Mouse (Mus musculus): ENCODE results near the gene Rcsd1. TPM values are rescaled to one million over a fixed set of nuclear protein-coding genes. Genes with fewer than 3 reads are reported as not detected.

Rcsd1 gene
- total RNA-seq (2014; fragmentation: Nextera tagmentation) (9.9 and 19.4 TPM in 2 replicates), total RNA-seq (2017) (11.1 TPM in 2 replicates)

DNA sequence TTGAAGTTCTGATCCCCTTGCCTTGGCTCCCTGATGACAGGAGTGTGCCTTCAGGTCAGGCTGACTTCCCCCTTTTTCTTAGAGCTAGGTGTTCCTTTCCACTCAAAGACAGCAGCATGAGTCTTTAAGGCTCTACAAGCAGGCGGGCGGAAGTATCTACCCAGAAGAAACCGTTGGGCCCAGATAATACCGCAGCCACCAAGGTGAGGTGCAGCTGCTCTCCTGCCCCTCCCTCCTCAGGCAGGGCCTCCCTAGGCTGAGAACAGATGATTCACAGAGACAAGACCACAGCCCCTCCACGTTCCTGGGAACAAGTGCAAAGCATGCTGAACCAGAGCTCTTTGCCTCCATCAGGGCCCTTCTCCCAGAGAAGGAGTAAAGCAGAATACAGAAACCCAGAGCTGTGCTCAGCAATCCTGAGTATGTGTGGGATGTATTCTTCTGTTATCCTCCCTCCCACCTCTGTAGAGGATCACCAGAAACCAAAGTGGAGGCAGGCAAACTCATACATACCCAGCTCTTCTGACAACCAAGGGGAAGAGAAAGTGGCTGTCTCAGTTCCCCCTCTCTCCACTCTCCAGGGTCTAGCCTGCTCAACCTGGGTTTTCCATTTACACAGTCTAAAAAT, at the start of gene Rcsd1:
Gene Rcsd1 (minus strand): TSS at position 129 of the 628 bp plus-strand sequence.
- peak; percentile 84 for ATAC-seq (replicated peaks; ENCODE audit: low FRiP score, low TSS enrichment, poor library complexity, severe bottlenecking)

DNA sequence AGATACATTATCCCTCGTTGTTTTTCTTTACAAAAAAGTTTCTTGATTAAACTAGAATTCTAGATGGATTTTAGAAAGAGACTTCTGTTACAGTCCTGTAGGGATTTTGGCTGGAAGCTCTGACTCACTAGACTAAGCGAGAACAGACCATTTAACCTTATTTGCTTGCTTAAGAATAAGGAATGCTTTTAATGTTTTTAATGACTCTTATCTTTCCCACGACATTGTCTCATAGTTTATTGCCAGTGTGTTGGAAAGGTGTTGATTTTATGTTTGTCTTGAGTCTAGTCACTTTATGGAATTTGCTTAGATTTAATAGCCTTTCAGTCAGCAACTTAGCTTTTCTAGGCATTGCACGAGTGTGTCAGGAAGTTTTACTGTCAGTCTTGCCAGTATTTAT, 45.6 kb upstream of the Rcsd1 start:
- no peak for ATAC-seq (replicated peaks; ENCODE audit: low FRiP score, low TSS enrichment, poor library complexity, severe bottlenecking)

DNA sequence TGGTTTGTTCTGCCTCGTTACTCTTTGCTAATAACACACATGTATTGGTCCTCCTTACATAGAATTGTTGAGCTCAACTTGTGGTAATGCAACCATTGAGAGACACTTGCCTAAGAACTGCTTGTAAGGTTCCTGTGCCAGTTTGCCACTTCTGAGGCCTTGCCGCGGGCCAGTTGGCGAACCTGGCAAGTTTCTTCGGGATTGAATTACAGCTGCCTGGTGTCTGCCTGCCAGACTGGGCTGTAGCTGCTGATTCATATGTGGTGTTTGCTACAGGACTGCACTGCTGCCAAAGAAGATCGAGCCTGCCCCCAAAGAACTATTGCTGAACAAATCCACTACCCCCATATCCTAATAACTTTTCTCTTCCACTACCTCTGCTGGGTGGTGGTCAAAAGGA, 44.6 kb upstream of the Rcsd1 start:
- no peak for ATAC-seq (replicated peaks; ENCODE audit: low FRiP score, low TSS enrichment, poor library complexity, severe bottlenecking)

DNA sequence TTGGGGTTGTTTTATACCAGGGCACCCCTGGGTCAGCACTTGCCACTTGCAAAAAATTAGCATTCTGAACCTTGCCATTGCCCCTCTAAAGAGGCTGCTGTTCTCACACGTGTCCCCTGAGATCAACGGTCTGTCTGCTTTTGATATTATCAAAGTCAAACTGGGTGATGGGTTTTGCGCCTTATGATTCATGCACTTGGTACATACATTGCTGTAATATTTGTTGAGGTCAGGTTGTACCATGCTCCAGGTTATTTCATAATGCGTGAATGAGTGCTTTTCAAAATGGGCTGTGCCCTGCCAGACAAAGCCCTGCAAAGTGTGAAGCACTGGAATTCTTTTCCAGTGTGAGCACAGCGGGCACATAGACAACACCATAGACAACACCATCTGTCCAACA, 42.3 kb upstream of the Rcsd1 start:
- no peak for ATAC-seq (replicated peaks; ENCODE audit: low FRiP score, low TSS enrichment, poor library complexity, severe bottlenecking)

DNA sequence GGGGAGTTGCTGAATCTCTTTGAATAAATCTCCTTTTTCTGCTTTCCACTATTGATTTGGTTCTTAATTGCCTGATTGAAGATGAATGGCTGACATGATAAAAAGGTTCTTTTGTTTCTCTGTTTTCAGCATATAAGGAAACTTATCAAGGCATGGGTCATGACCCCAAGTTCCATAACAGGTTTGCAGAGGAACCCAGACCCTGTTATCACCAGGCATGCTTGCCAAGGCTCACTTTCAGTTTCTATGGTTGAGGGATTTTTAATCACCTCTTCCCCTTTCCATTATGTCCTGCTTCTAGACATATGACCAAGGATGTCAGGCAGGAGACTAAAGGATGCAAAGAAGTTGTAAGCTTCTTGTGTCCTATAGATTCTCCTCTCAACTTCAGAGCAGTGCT, 41.6 kb upstream of the Rcsd1 start:
- no peak for ATAC-seq (replicated peaks; ENCODE audit: low FRiP score, low TSS enrichment, poor library complexity, severe bottlenecking)

DNA sequence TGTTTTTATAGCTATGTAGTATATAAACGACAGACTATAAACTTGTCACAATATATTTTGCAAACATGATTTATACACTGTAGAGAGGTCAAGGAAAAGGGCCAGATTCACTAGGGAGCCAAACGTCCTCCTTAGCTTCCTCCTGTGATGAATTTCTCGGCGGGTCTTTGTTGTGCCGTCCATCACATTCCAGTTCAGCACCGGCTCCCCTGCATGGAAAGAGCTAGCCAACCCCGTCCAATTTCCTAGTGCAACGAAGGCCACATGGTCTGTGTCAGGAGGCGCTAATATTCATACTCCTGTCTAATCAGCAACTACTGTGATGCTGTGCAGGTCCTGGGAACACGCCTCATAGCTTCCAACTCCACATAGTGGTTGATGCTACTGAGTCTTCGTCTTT, 38.5 kb upstream of the Rcsd1 start:
- no peak for ATAC-seq (replicated peaks; ENCODE audit: low FRiP score, low TSS enrichment, poor library complexity, severe bottlenecking)

DNA sequence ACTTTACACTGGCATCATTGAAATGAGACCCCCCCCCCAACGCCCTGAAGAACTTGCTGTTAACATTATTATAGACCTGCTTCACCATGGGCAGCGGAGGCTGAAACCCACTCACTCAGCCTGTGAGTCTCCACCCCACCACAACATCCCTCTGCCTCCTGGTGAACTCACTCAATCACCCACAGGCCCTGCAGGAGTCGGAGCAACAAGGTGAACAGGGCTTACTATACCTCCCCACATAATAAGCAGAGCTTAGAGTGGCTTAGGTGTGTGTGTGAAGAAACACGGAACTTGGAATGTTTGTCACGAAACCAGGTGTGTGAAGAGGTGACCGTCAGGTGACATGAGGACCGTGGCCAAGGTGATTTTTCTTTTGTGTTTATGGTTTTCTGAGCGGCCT, 32.4 kb upstream of the Rcsd1 start:
- no peak for ATAC-seq (replicated peaks; ENCODE audit: low FRiP score, low TSS enrichment, poor library complexity, severe bottlenecking)

DNA sequence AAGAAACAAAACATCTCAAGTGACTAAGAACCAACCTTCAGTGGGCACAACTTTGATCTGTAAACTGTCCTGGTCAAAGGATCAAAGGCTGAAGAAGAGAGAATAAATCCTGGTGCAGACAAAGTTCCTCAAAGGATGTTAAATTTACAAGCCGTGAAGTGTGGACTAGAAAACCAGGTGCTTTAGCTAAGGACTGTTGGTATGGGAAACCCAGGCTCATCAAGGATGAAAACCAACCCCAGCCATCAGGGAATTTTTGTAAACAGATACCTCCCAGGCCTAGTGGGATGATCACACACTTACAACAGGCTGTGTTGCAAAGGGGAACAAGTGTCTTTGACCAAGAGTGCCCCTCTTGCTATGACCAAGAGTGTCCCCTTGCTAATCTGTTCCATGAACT, 29.4 kb upstream of the Rcsd1 start:
- ATAC-seq (replicated peaks; ENCODE audit: low FRiP score, low TSS enrichment, poor library complexity, severe bottlenecking), result no peak

DNA sequence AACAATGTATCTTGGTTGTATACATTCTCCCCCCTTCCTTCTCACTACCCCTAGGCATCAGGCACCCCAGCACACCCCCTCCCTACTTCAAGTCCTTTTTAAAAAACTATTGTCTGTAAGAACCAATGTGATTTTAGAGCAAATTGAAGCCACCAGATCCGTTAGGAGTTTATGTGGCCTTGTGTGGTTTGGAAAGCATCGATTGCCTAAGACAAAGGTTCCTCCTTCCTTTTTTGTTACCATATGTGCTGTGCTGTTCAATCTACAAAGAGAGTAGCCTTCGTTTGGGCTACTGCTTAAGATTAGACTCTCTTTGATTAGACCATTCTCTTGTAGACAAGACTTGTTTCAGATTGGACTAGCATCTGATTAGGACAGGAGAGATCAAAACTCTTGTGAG, 28.3 kb upstream of the Rcsd1 start:
- ATAC-seq (replicated peaks; ENCODE audit: low FRiP score, low TSS enrichment, poor library complexity, severe bottlenecking), result no peak

DNA sequence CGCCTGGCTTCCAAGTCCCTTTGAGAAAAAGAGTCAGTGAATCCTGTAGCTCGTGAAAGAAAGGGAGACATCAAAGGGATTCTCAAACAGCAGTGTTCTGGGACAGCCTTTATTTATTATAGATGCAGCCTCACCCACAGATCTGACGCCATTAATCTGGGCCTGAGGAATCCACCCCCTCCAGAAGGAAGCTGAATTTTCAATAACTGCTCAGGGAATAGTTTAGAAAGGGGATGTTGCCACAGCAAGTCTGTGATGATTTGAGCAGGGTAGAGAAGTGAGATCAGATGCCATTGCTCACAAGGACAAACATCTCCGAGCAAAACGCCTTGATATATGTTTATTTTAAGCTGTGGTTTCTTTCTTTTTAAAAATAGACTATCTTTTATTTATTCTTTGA, 27.9 kb upstream of the Rcsd1 start:
- ATAC-seq (replicated peaks; ENCODE audit: low FRiP score, low TSS enrichment, poor library complexity, severe bottlenecking), result no peak

DNA sequence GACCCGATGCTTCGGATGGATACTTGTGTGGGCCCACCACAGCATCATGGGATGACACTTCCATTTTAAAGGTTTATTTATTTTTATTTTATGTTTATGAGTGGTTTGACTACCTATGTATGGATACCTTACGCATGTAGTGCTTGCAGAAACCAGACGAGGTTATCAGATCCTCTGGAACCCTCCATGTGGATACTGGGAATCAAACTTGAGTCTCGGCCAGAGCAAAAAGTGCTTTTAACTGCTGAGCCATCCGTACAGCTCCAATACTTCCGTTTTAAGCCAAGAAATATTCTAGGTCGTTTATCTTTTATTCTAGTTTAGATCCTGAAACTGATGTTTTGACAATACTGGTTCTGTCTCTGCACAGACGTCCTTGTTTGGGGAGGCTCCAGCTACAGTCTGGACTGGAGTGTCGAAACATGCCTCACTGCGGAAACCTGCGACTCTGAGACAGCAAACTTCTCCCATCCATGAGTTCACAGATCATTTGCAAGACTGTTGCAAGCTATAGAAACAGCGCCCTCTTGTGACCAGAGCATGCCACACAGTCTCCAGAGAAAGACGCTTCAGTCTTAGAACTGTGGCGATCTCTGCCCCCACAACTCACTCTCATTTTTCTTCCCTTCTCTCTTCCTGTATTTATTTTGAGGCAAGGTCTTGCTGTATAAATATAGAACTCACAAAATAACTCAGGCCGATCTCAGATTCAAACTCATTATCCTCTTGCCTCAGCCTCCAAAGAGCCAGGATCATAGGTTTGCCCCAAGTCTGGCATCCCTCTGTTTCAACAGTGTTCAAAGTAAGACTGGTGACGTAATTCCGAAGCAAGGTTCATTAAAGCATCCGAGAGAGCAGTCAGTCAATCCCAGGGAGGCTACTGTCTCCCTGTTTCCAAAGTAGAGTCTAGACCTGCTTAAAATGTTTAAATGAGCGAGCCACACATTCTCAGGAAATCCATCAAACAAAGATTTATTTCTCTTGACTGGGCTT, 26.6 kb upstream of the Rcsd1 start:
- ATAC-seq (replicated peaks; ENCODE audit: low FRiP score, low TSS enrichment, poor library complexity, severe bottlenecking), result peak; percentile 97

DNA sequence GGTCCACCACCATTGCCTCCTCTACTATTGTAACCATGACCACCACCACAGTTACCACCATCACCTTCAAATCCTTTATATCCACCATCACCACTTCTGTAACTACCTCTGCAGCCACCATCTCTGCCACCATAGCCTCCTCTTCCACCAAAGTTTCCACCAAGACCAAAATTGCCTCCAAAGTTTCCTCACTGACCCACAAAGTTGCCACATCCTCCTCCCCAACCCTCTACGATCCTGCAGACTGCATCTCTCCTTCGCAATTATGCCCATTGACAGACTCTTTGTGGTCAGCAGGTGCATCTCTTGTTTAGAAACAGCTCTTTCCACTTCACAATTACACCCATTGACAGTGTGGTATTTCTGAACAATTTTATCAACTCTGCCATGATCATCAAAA, 25.3 kb upstream of the Rcsd1 start:
- no peak for ATAC-seq (replicated peaks; ENCODE audit: low FRiP score, low TSS enrichment, poor library complexity, severe bottlenecking)

DNA sequence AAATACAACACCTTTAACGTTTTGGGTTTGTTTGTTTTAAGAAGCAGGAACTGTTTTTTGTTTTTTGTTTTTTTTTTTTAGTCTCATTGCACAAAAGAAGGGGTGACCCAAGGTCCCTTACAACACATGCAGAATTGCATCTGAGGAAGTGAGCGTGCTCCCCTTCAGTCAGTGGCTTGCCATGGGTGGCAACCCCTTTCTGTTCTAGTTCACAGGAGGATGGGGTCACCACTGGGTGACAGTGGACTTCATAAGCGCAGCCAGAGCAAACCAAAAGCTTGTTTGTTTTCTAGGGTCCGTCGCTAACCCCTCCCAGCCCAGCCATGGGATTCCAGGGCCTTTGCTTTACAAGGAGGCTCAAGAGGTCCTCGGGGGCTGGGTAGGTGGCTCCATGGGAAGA, 22.0 kb upstream of the Rcsd1 start:
- no peak for ATAC-seq (replicated peaks; ENCODE audit: low FRiP score, low TSS enrichment, poor library complexity, severe bottlenecking)

DNA sequence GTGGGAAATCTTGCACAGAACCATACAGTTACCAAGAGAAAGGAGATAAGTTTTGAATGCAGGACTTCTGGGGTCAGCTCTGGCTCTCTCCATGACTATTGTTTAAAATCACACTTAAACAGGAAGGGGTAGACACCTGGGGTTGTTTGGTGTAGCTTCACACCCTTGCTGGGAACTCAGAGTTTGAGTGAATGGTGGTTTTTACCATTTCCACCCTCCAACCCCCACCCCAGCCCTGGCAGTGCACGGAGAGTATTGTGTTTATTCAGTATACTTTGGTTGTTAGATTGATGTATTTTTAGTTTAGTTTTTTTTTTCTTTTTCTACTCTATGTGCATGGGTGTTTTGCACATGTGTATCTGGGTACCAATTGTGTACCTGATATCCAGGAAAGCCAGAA, 20.6 kb upstream of the Rcsd1 start:
- no peak for ATAC-seq (replicated peaks; ENCODE audit: low FRiP score, low TSS enrichment, poor library complexity, severe bottlenecking)

DNA sequence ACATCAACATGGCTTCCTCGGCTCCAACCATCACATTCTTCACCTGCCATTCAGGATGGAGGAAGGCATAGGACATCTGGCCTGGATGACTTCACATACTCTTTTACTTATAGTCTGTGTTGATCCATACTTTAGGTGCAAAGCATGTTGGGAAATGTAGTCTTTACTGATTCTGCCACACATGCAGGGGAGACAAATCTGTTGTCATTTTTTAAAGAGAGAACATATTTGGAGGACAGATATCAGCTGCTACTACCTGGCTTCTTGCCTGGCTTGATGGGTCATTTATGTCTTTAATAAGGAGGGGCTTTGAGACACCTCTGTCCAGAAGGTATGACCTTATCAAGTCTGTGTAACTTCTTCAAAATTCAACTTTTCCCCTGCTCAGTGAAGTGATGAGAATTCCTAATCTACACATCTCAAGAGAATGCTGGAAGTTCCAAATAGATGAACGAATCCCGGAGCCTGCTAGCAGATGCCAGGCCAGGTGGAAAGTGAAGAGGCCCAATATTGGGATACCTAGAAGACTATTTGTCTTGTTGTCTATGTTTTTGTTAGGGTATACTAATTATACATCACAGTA, 18.6 kb upstream of the Rcsd1 start:
- no peak for ATAC-seq (replicated peaks; ENCODE audit: low FRiP score, low TSS enrichment, poor library complexity, severe bottlenecking)

DNA sequence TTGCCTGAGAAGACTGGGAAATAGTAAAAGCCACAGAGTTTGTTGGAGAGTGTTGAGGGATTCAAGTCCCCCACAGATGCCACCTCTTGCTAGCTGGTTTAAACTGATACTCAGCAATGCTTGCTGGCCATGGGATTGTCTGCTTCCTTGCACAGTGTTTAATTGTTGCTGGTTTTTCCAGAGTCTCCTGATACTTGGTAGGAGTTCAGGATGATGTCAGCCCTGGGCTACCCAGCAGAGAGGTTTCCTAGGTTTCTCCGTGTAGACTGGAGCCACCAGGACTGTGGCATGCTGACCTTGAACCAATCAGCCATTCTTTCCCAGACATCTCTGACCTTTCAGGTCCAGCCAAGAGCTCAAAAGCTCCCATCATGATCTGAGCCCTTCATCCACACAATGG, 17.4 kb upstream of the Rcsd1 start:
- ATAC-seq (replicated peaks; ENCODE audit: low FRiP score, low TSS enrichment, poor library complexity, severe bottlenecking), result no peak

DNA sequence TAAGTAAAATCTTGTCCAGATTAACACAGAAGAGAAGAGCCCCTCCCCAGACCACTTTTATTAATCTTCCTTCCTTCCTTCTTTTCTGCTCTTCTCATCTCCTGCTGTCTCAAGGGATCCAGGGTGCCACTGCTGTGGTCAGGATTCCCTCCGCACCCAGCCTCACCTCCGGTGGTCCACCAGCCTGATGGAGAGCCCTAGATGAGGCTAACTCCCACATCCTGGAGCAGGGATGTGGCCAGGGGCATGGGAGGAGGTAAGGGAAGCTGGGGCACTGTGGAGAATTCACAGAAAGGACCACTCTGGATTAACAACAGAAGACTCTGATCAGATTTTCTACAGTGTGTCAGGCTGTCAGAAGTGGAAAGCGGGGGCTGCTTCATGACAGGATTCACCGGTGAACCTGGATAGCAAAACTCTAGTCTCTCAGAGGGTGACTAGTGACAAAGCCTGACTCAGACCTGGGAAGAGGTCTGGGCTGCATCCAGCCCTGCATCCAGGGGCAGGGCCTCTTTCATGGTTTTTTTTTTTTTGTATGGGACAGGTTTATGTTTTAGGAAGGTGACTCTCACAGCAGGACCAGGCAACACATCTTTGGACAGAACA, 15.6 kb upstream of the Rcsd1 start:
- ATAC-seq (replicated peaks; ENCODE audit: low FRiP score, low TSS enrichment, poor library complexity, severe bottlenecking), result no peak

DNA sequence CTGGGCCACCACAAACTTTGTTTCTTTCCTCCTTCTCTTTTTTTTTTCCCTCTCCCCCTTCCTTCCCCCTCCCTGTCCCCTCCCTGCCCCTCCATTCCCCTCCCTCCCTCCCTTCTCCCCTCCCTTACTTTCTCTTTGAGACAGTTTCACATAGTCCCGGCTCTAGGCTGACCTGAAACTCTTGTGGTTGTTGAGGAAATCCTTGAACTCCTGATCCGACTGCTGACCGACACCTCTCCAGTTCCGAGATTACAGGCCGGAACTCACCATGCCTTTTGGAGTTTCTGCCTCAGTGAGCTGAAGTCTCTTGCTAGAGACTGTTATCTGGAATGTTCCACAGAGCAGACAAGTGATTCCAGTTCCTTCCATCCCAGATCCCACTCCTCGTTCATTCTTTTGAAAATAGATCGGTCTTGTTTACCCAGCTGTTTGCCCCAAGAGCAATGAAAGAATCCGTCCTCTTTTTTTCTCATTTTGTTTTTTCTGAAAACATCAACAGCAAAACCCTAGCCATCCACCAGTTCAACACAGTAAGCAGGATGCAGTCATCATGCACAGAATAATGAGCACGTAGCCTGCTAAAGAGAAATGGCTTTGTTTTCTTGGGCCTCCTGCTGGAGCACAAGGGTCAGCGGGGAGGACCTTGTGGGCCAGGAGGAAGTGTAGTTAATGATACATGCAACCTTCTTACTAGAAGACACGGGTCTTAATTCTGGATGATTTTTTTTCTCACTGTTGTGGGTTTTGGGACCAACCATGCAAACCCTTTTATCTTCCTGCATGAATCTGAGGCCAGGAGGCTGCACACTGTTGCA, 14.9 kb upstream of the Rcsd1 start:
- ATAC-seq (replicated peaks; ENCODE audit: low FRiP score, low TSS enrichment, poor library complexity, severe bottlenecking), result no peak

DNA sequence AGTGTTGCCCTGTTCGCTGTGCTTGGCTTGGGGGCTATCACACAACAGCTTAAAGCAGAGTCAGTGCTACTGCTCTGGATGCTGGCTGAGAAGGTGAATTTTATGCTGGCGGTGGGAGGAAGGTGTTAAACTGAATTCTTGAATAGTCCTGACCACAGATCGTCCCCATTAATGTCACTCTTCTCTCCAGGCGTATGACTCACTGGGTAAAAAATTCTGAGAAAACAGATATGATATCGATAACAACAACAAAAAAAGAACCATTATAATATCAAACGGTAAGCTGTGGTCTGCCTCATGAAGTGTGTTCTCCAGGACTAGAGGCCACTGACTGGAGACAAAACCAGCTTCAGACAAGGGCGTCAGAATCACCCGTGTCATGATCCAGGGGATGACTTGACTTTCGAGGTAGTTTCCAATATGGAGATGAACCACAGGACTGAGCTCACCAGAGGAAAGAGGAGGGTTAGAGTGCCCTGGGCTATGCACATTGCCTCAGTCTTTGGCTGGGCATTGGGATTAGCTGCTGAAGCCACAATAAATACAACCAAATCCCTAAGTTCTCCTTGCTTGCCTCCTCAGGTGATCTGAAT, 13.1 kb upstream of the Rcsd1 start:
- no peak for ATAC-seq (replicated peaks; ENCODE audit: low FRiP score, low TSS enrichment, poor library complexity, severe bottlenecking)

All from megakaryocyte-erythroid progenitor cell, adult 5-6 weeks (primary cell).